Mouse (Mus musculus) monocyte, adult 2 months (primary cell): ENCODE measurements around the gene Inf2.

Source experiments
- DNase-seq, 2 experiments: peaks; one replicate each; pipeline ENCODE4 v3.0.0; 2022; ENCODE audit warnings: low spot score in 2 of 2, low read depth in 1 of 2

The Inf2 gene

DNA sequence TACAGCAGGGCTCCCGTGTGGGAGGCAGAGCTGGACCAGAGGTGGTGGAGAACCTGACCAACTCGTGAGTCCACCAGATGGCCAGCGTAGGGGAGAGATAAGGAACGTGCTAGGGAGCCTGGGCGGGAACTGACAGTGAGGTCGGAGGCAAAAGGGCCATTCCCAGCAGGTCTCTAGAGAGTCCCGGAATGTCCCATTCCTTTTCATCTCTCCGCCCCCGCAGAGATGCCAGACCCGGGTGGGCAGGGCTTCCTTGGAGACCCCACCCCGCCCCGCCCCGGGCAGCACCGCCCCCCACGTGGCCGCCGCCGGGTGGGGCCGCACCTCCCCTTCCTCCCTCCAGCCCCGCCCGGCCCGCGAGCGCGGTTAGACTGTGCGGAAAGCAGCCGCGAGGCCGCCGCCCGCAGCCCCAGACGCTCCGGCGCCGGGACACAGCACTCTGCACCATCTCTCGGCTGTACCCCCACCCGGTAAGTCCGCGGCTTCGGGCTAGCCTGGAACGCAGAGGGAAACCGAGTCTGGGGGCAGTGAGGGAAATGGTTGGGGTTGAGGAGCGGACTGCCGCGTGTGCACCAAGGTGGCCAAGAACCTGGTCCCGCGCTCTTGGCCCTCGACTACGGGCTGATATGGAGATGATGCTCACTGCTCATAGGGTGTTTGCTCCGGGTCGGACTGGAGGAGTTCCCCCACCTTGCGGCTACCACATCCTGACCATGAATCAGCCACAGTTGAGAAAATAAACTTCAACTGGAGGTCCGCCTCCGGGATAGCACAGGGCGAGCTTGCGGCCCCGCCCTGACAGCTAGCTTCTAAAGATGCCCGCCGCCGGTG, at the start of gene Inf2:
Gene Inf2 (plus strand): TSS at position 359 of the 831 bp plus-strand sequence.
- peak in 1 of 2 experiments; percentile 37 for DNase-seq

DNA sequence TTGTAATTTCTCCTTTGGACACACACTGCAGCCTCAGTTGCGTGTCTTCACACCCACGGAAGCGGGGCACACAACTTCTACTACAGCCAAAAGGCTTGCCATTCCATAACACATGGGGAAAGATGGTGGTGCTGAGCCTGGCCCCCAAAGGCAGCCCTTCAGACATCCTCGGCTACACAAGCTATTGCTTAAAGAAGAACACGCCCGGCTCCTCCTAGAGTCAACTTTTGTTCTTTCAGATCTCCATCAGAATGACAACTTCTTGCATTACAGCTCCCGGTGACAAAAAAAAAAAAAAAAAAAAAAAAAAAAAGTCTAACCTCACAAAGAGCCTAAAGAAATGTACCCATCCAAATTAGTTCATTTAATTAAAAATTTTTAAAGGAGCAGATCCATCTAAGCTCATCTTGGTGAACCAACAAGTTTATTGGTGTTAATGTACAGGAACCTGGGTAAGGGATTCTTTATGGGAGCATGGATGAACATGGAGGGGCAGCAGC, 49.1 kb upstream of the Inf2 start:
- DNase-seq = no peak

DNA sequence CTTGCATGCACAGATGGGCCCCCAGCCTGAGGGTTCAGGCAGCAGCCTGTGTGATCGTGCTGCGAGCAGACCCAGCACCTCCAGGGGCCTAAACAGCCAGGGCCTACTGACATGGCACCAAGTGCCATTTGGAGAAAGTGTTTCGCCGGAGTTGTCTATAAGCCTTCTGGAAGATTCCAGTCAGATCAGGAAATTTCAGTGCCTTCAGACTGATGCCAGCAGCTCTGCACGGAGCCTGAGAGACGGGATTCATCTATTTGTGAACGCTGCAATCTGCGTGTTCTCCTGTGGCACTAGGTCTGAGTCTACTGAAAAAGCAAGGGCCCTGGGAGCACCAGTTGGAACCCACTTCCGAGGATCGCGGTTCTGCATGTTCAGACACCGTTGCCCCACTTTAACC, 48.3 kb upstream of the Inf2 start:
- DNase-seq = no peak

- no peak for DNase-seq
These were observed 47.0 kb upstream of the Inf2 start for GRCm38 (mm10) chr12:112541483-112542091.

DNA sequence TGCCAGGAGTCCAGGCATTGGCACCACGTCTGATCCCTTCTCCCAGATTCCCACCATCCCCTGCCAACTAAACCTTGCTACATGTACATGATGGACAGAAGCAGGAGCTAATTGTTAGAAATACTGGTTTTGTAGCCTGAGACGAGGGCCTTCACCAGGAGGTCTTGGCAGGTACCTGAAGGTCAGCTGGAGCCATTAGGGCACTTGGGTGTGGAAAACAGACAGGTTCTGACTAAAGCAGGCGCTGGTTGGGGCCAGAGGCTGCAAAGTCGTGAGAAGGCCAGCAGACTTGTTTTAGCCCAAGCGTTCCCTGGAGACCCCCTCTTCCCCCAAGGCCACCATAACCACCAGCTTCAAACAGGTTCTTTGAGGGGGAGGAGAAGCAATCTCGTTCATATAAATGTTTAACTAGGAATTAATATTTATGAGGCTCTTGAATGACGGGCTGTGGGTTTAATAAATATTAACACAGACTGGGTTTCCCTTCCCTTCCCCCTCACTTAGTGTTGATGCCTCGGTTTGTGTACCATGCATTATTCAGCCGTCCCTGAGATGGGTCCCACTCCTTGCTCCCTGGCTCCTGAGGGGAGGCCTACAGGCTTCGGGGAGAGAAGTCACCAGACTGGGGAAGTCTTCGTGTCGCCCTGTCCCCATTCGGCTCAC, 46.2 kb upstream of the Inf2 start:
- no peak for DNase-seq

DNA sequence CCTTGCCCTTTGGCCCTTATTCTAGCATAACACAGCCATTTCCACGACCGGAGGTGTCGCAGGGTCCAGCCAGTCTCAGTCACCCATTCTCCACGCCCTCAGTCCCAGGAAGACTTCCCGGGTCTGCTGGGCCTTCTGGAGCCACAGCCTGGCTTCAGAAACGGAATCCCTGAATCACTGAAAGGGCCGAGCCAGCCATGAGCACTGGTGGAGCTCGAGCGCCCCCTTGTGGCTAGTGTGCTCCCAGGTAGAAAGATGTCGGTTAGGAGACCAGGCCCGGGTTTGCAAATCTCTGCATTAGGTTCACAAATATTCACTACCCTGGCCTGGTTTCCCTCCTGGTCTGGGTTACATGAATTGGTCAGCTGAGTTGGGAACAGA, 45.7 kb upstream of the Inf2 start:
- DNase-seq = peak; percentile 22 to 57

DNA sequence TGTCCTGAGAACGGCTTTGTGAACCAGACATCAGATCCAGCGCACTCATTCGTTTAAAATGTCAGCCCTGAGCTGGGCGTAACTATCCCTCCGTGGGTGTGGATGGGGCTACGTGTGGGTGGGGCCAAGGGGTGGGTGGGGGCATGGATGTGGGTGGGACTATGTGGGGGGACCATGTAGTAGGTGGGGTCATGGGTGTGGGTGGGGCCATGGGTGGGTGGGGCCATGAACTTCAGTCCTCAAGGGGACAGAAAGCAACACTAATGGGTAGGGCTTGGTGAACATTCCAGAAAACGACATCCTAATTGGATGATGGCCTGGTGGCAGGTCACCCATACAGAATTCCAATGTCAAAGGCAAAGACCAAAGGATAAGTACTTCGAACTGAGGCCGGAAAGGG, 44.6 kb upstream of the Inf2 start:
- no peak for DNase-seq

DNA sequence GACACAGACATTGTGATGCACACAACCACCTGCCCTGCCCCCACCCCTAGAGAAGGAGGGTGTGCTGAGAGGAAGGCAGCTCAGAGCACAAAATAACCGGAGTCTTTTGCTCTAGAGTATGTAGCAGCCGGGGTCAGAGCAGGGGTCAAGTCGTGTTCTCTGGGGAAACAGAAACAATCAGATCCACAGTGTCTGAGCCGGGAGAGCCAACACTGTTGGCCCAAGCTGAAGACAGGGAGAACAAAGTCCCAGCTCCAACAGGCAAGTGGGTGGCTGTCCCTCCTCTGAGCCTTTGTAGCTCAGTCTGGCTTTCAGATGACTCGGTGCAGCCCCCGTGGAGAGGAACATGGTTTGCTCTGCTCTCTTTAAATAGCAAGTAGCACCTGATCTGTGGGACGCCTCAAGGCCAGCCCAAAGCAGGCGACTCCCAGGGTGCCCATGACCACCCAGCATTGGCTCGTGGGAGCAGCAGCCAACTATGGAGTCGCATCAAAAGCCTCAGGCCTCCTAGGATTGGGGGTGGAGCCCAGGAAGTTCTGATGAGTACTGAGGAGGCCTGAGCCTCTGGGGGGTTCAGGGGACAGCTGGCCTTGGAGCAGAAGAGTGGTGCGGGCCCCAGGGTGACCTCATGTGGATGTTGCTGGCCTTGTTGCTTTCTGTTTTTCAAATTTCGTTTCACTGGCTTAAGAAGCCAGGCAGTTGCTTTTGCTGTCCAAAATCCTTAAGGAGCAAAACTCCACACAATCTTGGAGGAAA, 43.5 kb upstream of the Inf2 start:
- no peak for DNase-seq

DNA sequence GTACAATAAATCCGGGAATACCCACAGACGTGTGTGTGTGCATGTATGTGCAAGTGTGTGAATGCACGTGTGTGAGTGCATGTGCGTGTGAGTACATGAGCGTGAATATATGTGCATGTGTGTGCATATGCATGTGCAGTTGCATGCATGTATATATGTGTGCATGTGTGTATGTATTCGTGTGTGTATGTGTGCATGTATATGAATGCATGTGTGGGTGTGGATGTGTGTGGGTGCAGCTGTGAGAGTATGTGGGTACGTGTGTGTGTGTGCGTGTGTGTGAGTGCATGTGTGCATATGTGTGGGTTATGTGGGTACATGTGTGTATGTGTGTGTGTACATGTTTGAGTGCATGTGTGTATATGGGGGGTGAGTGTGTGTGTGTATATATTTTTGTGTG, 42.5 kb upstream of the Inf2 start:
- DNase-seq = no peak

DNA sequence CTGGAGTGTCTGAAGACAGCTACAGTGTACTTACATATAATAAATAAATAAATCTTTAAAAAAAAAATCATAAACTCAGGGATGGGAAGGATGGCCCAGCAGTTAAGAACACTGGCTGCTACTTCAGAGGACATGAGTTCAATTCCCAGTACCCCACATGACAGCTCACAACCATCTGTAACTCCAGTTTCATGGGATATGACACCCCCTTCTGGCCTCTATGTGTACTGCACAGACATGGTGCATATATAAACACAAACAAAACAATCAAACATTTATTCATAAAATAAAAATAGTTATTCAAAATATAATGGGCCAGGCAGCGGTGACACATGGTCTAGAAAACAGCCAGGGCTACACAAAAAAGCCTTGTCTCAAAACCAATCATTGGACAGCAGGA, 39.3 kb upstream of the Inf2 start:
- no peak for DNase-seq

GRCm38 (mm10) chr12:112551861-112552375, 36.7 kb upstream of the Inf2 start:
- DNase-seq = peak; percentile 68 to 86

DNA sequence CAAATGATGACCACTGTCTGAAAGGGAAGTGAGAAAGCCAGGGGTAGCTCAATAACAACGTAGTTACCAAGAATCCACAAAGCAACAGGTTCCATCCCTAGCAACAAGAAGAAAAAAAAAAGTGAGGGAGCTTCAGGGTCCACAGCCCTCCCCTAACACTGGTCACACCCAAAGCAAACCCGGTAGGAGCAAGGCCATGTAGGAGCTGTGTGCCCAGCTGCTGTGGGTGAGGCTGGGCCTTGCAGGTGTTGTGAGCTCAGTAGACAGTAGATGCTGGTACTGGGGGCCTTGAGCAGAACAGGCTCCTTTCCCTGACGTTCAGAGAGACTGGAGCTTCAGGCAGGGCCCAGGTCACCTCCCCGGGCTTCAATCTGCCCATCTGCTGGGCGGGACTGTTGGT, 36.1 kb upstream of the Inf2 start:
- DNase-seq = no peak

GRCm38 (mm10) chr12:112554900-112555299, 33.7 kb upstream of the Inf2 start:
- no peak for DNase-seq

DNA sequence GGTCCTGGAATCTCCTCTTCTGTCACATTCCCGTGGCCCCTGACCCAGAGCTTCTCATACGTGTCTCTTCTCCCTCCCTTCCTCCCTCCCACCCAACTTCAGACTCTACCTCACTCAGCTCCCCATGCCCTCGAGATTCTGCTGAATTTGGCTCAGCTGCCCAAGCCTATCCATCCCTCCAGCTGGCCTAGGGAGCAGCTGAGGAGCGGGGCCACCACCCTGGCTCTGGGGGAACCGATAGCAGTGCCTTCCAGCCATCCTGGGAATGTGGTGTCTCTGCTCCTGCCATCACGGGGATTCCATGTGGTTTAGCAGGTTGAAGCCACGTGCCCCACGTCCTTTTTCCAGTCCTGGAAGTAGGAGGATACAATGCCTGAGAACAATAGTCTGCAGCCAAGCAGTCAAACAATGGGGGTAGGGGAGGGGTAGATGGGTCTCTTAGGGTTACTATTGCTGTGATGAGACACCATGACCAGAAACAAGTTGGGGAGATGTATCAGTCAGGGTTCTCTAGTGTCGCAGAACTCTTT, 32.0 kb upstream of the Inf2 start:
- DNase-seq = no peak

- no peak for DNase-seq
These were observed 31.4 kb upstream of the Inf2 start for GRCm38 (mm10) chr12:112557219-112557618.

DNA sequence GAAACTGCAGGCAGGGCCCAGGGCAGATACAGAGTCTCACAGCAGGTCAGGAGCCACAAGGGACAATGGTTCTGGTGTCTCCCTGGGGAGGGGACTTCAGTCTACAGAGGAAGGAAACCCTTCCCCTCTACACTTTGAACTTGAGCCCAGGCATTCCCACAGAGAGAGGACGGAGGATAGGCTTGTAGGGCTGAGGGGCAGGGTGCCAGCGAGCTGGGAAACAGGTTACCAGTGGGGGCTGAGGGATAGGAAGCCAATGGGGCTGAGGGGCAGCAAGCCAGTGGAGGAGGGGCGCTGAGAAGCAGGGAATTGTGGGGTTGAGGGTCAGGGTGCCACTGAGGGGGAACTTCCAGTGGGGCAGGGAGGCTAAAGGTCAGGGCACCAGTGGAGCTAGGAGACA, 29.4 kb upstream of the Inf2 start:
- DNase-seq = no peak

DNA sequence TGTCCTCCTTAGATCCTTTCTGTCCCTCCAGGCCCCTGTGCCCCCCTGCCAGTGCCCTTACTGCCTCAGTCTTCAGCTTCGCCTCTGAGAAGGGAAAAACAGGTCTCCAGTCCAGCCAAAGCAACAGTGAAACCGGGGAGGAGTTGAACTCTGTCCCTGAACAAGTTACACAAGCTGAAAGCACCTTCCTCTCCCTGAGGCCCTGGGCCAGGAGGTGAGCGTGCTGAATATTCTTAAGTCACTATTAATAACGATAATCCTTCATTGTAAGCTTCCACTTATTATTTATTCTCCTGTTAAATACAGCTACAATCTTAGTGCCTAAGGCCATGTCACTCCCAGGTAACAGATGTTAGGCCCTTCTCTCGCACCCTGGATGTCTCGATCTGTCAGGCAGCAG, 28.9 kb upstream of the Inf2 start:
- DNase-seq = no peak

- no peak for DNase-seq
These were observed 28.3 kb upstream of the Inf2 start for GRCm38 (mm10) chr12:112560176-112560797.

GRCm38 (mm10) chr12:112561163-112561562, 27.4 kb upstream of the Inf2 start:
- DNase-seq = no peak

DNA sequence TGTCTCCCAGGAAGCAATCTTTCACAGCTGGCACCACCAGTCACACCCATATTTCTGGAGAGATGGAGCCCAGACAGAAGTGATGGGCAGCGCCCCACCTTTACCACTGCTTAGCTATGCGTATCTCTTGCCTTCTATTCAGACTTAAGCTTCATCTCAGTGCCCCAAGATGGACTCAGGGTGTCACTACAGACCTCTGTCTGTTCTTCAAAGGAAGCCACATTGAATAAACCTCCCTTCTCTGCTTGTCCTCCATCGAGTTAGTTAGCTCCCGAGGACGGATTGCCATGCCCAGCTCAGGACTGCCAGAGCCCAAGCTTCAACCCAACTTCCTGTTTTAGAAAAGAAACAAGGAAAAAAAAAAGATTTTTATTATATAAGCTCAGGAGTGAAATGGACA, 26.1 kb upstream of the Inf2 start:
- no peak for DNase-seq
